ENCODE assay signal across 8 mouse cellular contexts in the genomic region with DNA sequence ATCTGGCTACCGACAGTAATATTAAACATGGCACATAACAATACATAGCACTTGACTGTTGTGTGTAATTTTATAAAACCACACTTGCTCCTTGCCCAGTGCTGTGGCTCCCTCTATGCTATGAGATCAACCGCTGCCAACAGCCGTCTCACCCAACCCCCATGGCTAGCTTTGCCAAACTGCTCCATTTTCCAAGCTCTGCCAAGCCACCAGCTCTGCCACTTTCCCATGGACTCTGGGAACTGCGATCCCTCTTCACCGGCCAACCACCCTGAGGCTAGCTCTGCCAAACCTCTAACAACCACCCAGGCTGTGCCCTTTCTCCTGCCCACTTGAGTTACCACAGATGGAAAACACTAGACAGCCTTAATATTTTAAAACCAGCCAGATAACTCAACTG. TPM values are rescaled to one million over a fixed set of nuclear protein-coding genes. Genes with fewer than 3 reads are reported as not detected.
DNase-seq lines count a peak whose midpoint lies in the region; ATAC-seq lines count a peak whose summit lies in the region.

No protein-coding gene starts in this region.

- intact Hi-C loops in left cerebral cortex, postnatal 4 days (cut with DNase I): no loop called here

- peak; percentile 31 for DNase-seq in cerebellum, adult 11 months
- peak; percentile 70 to 75 for DNase-seq in lung, adult 18-20 months
- DNase-seq in lung, postnatal 4 days: no peak
- DNase-seq in gastrocnemius, postnatal 10 days: peak; percentile 55
- peak; percentile 81 for DNase-seq in left cerebral cortex, postnatal 4 days
- DNase-seq in yolk sac, embryonic 10.5 days (ENCODE audit: low spot score): no peak
- DNase-seq in urinary bladder, adult 18-20 months (ENCODE audit: low spot score in 2 of 2): no peak

- ATAC-seq in cerebellum, adult (ENCODE audit: insufficient number of reproducible peaks, low FRiP score, low TSS enrichment): no peak; the same call in 1 of the 2 replicates

RNA-seq across cellular contexts. Expression of gene Zfp706, which starts 33.6 kb away (rescaled TPM):
- total RNA-seq in gastrocnemius, postnatal 10 days (2021): 100 to 1,000 TPM; 167 to 183 TPM
- 100 to 1,000 TPM; 249 to 250 TPM for total RNA-seq in left cerebral cortex, postnatal 4 days (2021)

Comparison
In these comparisons a context has a peak if more than half of its experiments do, and no peak if none do; other contexts are left out.
1. DNase-seq: peak in cerebellum, adult 11 months (single experiment), lung, adult 18-20 months (2 of 2), gastrocnemius, postnatal 10 days (single experiment) and left cerebral cortex, postnatal 4 days (single experiment); none in lung, postnatal 4 days (0 of 2), yolk sac, embryonic 10.5 days (single experiment) and urinary bladder, adult 18-20 months (0 of 2).